Mouse (Mus musculus) kidney, embryonic 15.5 days (tissue): Measurements from ENCODE around the gene Mrps5. TPM values are rescaled to one million over a fixed set of nuclear protein-coding genes. Genes with fewer than 3 reads are reported as not detected.
A peak's percentile ranks its signal among the peaks of the same experiment; 100 is the strongest.

Experiments used
- ATAC-seq: fragments of 200-750 bp; cut with Nextera tagmentation; replicated peaks from 2 replicates; pipeline ENCODE4 v1.8.0; 2017; ENCODE audit warnings: moderate TSS enrichment; ENCODE audit not compliant: low FRiP score
- H3K27ac ChIP-seq: fragments of 300-500 bp; sonication (generic); 2 replicates; pipeline ENCODE4 v1.5.1; 2015; ENCODE audit warnings: mild to moderate bottlenecking, inconsistent platforms
- H3K27me3 ChIP-seq: fragments of 300-500 bp; sonication (generic); 2 replicates; pipeline ENCODE4 v1.6.1; 2015; ENCODE audit warnings: inconsistent platforms
- H3K36me3 ChIP-seq: fragments of 300-500 bp; sonication (generic); 2 replicates; pipeline ENCODE4 v1.6.1; 2015; ENCODE audit warnings: inconsistent platforms
- H3K4me1 ChIP-seq: fragments of 300-500 bp; sonication (generic); 2 replicates; pipeline ENCODE4 v1.6.1; 2015; ENCODE audit warnings: inconsistent platforms
- H3K4me2 ChIP-seq: fragments of 300-500 bp; sonication (generic); 2 replicates; pipeline ENCODE4 v1.6.1; 2015; ENCODE audit warnings: moderate library complexity, mild to moderate bottlenecking, inconsistent platforms
- H3K4me3 ChIP-seq: fragments of 300-500 bp; sonication (generic); replicated peaks from 2 replicates; pipeline ENCODE4 v1.5.1; 2015; ENCODE audit warnings: mild to moderate bottlenecking, inconsistent platforms
- H3K9ac ChIP-seq: fragments of 300-500 bp; sonication (generic); 2 replicates; pipeline ENCODE4 v1.6.1; 2015; ENCODE audit warnings: mild to moderate bottlenecking, inconsistent platforms
- H3K9me3 ChIP-seq: fragments of 300-500 bp; sonication (generic); replicated peaks from 2 replicates; pipeline ENCODE4 v1.6.1; 2016; ENCODE audit warnings: inconsistent platforms
- WGBS: fragments of 180-500 bp; shearing (Covaris S2); methylation state at CpG from one replicate; pipeline ENCODE4 v1.1.7; 2015; ENCODE audit warnings: mixed read lengths; 5-methylcytosine and 5-hydroxymethylcytosine counted together
- polyA plus RNA-seq: library from polyadenylated mRNA; unstranded; fragments of >200 nt; fragmentation: Nextera tagmentation; extraction: Ambion mirVana; gene quantifications from 2 replicates; pipeline ENCODE4 v1.2.1, GENCODE M21; 2015

The Mrps5 gene
- polyA plus RNA-seq, 1 experiment from 2014 or later: 150 TPM

DNA sequence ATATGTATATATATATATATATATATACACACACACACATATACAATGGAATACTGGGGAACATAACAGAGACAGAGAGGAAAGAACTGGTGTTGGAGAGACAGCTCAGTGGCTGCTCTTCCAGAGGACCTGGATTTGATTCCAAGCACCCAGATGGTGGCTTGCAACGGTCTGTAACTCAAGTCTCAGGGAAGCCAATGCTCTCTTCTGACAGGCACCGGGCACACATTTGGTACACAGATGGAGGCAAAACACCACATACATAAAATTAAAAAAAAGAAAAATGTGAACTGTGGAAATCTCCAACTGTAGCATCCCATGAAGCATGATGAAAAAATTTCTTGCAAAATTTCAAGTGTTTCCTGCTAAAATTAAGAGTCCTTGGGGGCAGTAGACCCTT, 37.8 kb downstream of the Mrps5 start:
- 87% methylated on average over 2 of the region's 2 CpGs for WGBS

GRCm38 (mm10) chr2:127625659-127626058, 38.6 kb downstream of the Mrps5 start:
- no peak overlapping the region for H3K4me3 ChIP-seq
- no peaks in the 10 kb centered on the region for H3K4me1 ChIP-seq
- H3K4me2 ChIP-seq: no peak overlapping the region
- peak overlapping the region; percentile 58 for H3K27ac ChIP-seq
- H3K9me3 ChIP-seq: no peaks in the 10 kb centered on the region
- peak; percentile 69 for ATAC-seq
- H3K36me3 ChIP-seq: no peaks in the 10 kb centered on the region
- H3K27me3 ChIP-seq: no peaks in the 10 kb centered on the region
- WGBS: 70% methylated on average over 5 of the region's 5 CpGs
- H3K9ac ChIP-seq: no peak overlapping the region

More for the DNA sequence above, 37.8 kb downstream of the Mrps5 start:
- Histone ChIP-seq H3K4me3 (no peak overlapping the region), H3K4me2 (no peak overlapping the region), H3K9me3 (no peaks in the 10 kb centered on the region), H3K27ac (no peak overlapping the region), H3K9ac (no peak overlapping the region), H3K27me3 (no peaks in the 10 kb centered on the region), H3K4me1 (no peaks in the 10 kb centered on the region), H3K36me3 (no peaks in the 10 kb centered on the region)
- no peak for ATAC-seq

DNA sequence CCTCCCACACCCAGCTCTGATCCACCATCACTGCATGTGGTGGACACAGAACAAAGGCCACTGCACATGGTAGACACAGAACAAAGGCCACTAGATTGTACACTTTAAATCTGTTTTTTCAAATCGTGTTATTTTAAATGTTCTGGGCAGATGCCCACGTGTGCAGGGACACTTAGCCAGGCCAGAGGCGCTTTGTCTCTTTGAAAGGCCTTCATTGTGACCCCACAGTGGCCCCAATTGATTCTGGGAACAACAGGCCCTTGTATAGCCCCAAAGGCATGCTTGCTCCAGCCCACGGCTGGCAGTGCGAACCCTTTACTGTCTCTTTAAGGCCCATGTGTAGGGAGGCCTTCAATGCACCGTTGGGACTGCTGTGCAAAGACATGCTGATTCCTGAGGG, 40.3 kb downstream of the Mrps5 start:
- Histone ChIP-seq H3K27ac (no peak overlapping the region), H3K27me3 (no peaks in the 10 kb centered on the region), H3K9me3 (no peaks in the 10 kb centered on the region), H3K9ac (no peak overlapping the region), H3K4me2 (no peak overlapping the region), H3K4me1 (no peaks in the 10 kb centered on the region), H3K36me3 (no peaks in the 10 kb centered on the region), H3K4me3 (no peak overlapping the region)
- ATAC-seq: no peak
- 73% methylated on average over 6 of the region's 6 CpGs for WGBS

DNA sequence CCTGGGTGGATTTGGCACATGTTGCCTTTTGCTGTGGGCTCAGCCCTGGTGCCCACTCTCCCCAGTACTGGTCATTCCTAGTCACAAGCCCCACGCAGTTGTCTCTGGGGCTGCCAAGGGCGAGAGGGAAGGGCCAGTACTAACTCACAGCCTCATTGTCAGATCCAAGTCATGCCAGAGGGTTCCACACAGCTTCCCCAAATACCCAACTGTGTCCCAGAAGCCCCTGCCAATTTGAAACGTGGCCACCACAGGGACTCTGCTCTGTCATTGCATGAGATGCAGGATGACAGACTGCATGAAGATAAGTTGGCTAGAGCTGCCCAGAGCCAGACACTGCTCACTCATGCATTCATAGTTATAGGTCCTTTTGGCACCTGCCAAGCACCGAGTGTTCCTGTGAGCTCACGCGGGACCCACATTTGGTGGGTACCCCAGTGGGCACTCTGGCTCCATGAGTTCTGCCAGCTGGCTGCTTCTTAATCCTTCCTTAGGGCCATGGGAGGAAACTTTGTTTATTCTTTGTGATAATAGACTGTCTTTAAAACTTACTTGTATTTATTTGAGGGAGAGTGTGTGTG, 41.1 kb downstream of the Mrps5 start:
- H3K9ac ChIP-seq: no peak overlapping the region
- H3K4me3 ChIP-seq: no peak overlapping the region
- 80% methylated on average over 6 of the region's 6 CpGs for WGBS
- H3K4me2 ChIP-seq: no peak overlapping the region
- no peaks in the 10 kb centered on the region for H3K27me3 ChIP-seq
- H3K4me1 ChIP-seq: no peaks in the 10 kb centered on the region
- no peaks in the 10 kb centered on the region for H3K36me3 ChIP-seq
- no peak for ATAC-seq
- H3K27ac ChIP-seq: no peak overlapping the region
- no peaks in the 10 kb centered on the region for H3K9me3 ChIP-seq

DNA sequence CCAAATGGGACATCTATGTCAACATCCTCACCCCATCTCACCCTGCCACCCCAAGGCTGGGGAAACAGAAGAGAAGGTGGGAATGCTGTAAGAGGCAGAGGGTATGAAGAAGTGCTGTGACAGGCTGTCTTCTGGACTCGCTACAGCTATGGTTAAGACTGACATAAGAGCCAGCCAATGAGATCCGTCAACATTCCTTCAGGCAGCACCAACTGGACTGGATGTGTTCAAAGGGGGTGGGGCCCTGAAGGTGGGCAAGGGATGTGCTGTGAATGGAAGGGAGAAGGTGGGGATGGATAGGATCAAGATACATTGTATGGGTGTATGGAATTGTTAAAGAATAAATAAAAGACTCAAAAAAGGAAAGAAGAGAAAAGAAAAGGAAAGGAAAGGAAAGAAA, 45.6 kb downstream of the Mrps5 start:
- Histone ChIP-seq H3K4me3 (no peak overlapping the region), H3K27me3 (no peaks in the 10 kb centered on the region), H3K9me3 (no peaks in the 10 kb centered on the region), H3K27ac (no peak overlapping the region), H3K4me1 (peaks cover 9% of the 10 kb centered on the region), H3K9ac (no peak overlapping the region), H3K4me2 (no peak overlapping the region), H3K36me3 (0 out of 2 replicates have a peak, but pooled peaks cover 4% of the 10 kb centered on the region)
- ATAC-seq: no peak
- 66% methylated on average over 2 of the region's 2 CpGs for WGBS

DNA sequence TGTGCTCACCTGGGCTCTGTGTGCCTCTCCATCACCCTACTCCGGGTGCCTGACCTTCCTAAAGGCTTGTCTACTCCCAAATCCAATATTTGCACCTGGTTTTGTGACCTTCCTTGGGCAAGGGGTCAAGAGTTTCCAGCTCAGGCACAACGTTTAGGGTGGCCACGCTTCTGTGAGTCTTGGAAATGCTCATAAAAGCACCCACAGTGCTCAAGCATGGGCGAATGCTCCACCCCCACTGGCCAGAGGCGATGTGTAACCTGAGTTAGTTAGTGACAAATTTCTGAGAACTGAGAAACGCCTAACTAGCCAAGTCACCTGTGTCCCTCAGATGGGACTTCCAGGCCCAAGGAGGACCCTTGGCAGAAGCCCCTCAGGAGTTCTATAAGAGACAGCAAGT, 48.6 kb downstream of the Mrps5 start:
- H3K4me3 ChIP-seq: no peak overlapping the region
- no peak overlapping the region for H3K9ac ChIP-seq
- peak overlapping the region; percentile 79 for H3K27ac ChIP-seq
- H3K27me3 ChIP-seq: no peaks in the 10 kb centered on the region
- peak; percentile 90 for ATAC-seq
- 0 out of 2 replicates have a peak, but pooled peaks cover 4% of the 10 kb centered on the region for H3K36me3 ChIP-seq
- no peak overlapping the region for H3K4me2 ChIP-seq
- WGBS: 44% methylated on average over 6 of the region's 6 CpGs
- H3K9me3 ChIP-seq: no peaks in the 10 kb centered on the region
- H3K4me1 ChIP-seq: peaks cover 9% of the 10 kb centered on the region

GRCm38 (mm10) chr2:127638973-127639372, 52.0 kb downstream of the Mrps5 start:
- no peak for ATAC-seq
- WGBS: 85% methylated on average over 9 of the region's 9 CpGs
- 0 out of 2 replicates have a peak, but pooled peaks cover 4% of the 10 kb centered on the region for H3K36me3 ChIP-seq

GRCm38 (mm10) chr2:127643728-127644704, 57.0 kb downstream of the Mrps5 start:
- no peaks in the 10 kb centered on the region for H3K27me3 ChIP-seq
- no peaks in the 10 kb centered on the region for H3K36me3 ChIP-seq
- no peak overlapping the region for H3K4me3 ChIP-seq
- H3K4me2 ChIP-seq: no peak overlapping the region
- H3K9ac ChIP-seq: no peak overlapping the region
- H3K9me3 ChIP-seq: no peaks in the 10 kb centered on the region
- ATAC-seq: no peak
- no peak overlapping the region for H3K27ac ChIP-seq
- H3K4me1 ChIP-seq: 0 out of 2 replicates have a peak, but pooled peaks cover 3% of the 10 kb centered on the region
- WGBS: 63% methylated on average over 19 of the region's 19 CpGs

More at GRCm38 (mm10) chr2:127638973-127639372, 52.0 kb downstream of the Mrps5 start:
- no peak overlapping the region for H3K9ac ChIP-seq
- H3K4me1 ChIP-seq: peaks cover 10% of the 10 kb centered on the region
- no peak overlapping the region for H3K4me2 ChIP-seq
- no peak overlapping the region for H3K4me3 ChIP-seq
- no peaks in the 10 kb centered on the region for H3K27me3 ChIP-seq
- H3K9me3 ChIP-seq: no peaks in the 10 kb centered on the region
- H3K27ac ChIP-seq: no peak overlapping the region

DNA sequence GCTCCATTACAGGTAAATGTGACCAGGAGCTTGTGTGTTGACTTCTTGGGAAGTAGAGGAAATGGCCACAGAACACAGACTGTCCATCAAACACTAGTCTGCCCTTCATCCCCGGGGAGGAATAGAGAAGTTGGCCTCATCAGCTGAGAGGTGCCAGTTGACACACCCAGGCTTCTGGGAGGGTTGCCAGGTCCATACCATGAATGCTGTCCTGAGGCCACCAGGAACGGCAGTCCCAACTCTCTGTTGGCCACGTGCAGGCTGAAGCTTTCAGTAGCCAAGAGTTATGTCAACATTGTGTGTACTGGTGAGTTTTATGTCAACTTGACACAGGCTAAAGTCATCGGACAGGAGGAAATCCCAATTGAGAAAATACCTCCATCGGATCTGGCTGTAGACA, 59.9 kb downstream of the Mrps5 start:
- WGBS: 70% methylated on average over 5 of the region's 5 CpGs

GRCm38 (mm10) chr2:127648145-127648544, 61.1 kb downstream of the Mrps5 start:
- Histone ChIP-seq H3K27ac (no peak overlapping the region), H3K9ac (no peak overlapping the region), H3K4me3 (no peak overlapping the region), H3K27me3 (peaks cover 11% of the 10 kb centered on the region; the same call in 1 of the 2 replicates), H3K4me1 (peaks cover 16% of the 10 kb centered on the region; the same call in 1 of the 2 replicates), H3K4me2 (no peak overlapping the region), H3K9me3 (no peaks in the 10 kb centered on the region), H3K36me3 (no peaks in the 10 kb centered on the region)
- no peak for ATAC-seq
- 90% methylated on average over 6 of the region's 6 CpGs for WGBS

More for the DNA sequence above, 59.9 kb downstream of the Mrps5 start:
- H3K27ac ChIP-seq: no peak overlapping the region
- H3K4me3 ChIP-seq: no peak overlapping the region
- 0 out of 2 replicates have a peak, but pooled peaks cover 8% of the 10 kb centered on the region for H3K4me1 ChIP-seq
- no peaks in the 10 kb centered on the region for H3K27me3 ChIP-seq
- no peak overlapping the region for H3K4me2 ChIP-seq
- no peaks in the 10 kb centered on the region for H3K36me3 ChIP-seq
- no peak for ATAC-seq
- H3K9ac ChIP-seq: no peak overlapping the region
- no peaks in the 10 kb centered on the region for H3K9me3 ChIP-seq

- Histone ChIP-seq H3K27me3 (peaks cover 29% of the 10 kb centered on the region), H3K4me3 (no peak overlapping the region), H3K27ac (no peak overlapping the region), H3K4me1 (peaks cover 17% of the 10 kb centered on the region), H3K9me3 (no peaks in the 10 kb centered on the region), H3K4me2 (no peak overlapping the region), H3K36me3 (no peaks in the 10 kb centered on the region), H3K9ac (no peak overlapping the region)
- 66% methylated on average over 5 of the region's 5 CpGs for WGBS
- no peak for ATAC-seq
These were observed 62.9 kb downstream of the Mrps5 start for GRCm38 (mm10) chr2:127649921-127650320.

DNA sequence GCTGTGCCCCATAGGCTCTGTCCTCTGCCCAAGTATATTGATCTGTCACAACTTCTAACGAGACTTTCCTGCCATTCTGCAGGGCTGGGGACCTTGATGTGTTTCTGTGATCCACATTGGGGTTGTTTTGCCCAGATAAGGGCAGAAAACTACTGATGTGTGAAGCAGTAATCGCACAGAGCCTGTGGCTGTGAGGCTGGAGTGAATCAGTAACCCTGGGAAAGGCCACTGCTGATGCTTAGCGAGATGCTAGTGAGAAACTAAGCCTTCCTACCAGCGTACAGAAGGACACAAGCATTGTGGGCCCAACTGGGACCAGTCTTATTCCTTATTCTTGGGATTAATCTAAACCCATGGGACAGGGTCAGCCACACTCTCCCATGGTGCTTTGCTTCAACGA, 64.6 kb downstream of the Mrps5 start:
- Histone ChIP-seq H3K4me1 (peaks cover 29% of the 10 kb centered on the region), H3K4me2 (peak overlapping the region; percentile 22; the same call in 1 of the 2 replicates), H3K36me3 (no peaks in the 10 kb centered on the region), H3K27me3 (peaks cover 45% of the 10 kb centered on the region), H3K9me3 (no peaks in the 10 kb centered on the region), H3K4me3 (no peak overlapping the region), H3K27ac (peak overlapping the region; percentile 89), H3K9ac (no peak overlapping the region)
- 49% methylated on average over 5 of the region's 5 CpGs for WGBS
- peak; percentile 58; the same call in 1 of the 2 replicates for ATAC-seq
